Mouse (Mus musculus): ENCODE data around the gene Gbx2. TPM values are rescaled to one million over a fixed set of nuclear protein-coding genes. Genes with fewer than 3 reads are reported as not detected.
A peak's percentile ranks its signal among the peaks of the same experiment; 100 is the strongest.

The Gbx2 gene
- polyA plus RNA-seq, 1 experiment from 2014 or later = 0.18 TPM

- Histone ChIP-seq H3K27ac (ENCODE audit: poor library complexity, severe bottlenecking) (no peak overlapping the region), H3K4me2 (peak overlapping the region; percentile 72), H3K9ac (no peak overlapping the region), H3K4me3 (peak overlapping the region; percentile 47), H3K27me3 (replicated peaks) (peaks cover 100% of the 10 kb centered on the region), H3K36me3 (no peaks in the 10 kb centered on the region), H3K4me1 (replicated peaks) (peaks cover 63% of the 10 kb centered on the region), H3K9me3 (replicated peaks) (no peaks in the 10 kb centered on the region; the same call in 1 of the 2 replicates)
- 13% methylated on average over 9 of the region's 9 CpGs for WGBS
- no peak for ATAC-seq (ENCODE audit: insufficient number of reproducible peaks, low FRiP score)
Observed at GRCm38 (mm10) chr1:89926583-89927060, 4.4 kb downstream of the Gbx2 start.

GRCm38 (mm10) chr1:89925501-89926190, 5.3 kb downstream of the Gbx2 start:
- Histone ChIP-seq H3K4me2 (no peak overlapping the region), H3K9ac (no peak overlapping the region), H3K9me3 (replicated peaks) (no peaks in the 10 kb centered on the region; the same call in 1 of the 2 replicates), H3K36me3 (no peaks in the 10 kb centered on the region), H3K27me3 (replicated peaks) (peaks cover 100% of the 10 kb centered on the region), H3K27ac (ENCODE audit: poor library complexity, severe bottlenecking) (no peak overlapping the region), H3K4me3 (no peak overlapping the region), H3K4me1 (replicated peaks) (peaks cover 53% of the 10 kb centered on the region)
- 20% methylated on average over 12 of the region's 12 CpGs for WGBS
- ATAC-seq (ENCODE audit: insufficient number of reproducible peaks, low FRiP score) = no peak

- Histone ChIP-seq H3K4me3 (peak overlapping the region; percentile 31; the same call in 1 of the 2 replicates), H3K27me3 (replicated peaks) (peaks cover 100% of the 10 kb centered on the region), H3K4me2 (peak overlapping the region; percentile 60), H3K9me3 (replicated peaks) (peaks cover 4% of the 10 kb centered on the region), H3K4me1 (replicated peaks) (peaks cover 37% of the 10 kb centered on the region), H3K27ac (ENCODE audit: poor library complexity, severe bottlenecking) (no peak overlapping the region), H3K9ac (no peak overlapping the region), H3K36me3 (no peaks in the 10 kb centered on the region)
- ATAC-seq (ENCODE audit: insufficient number of reproducible peaks, low FRiP score) = no peak
- 9% methylated on average over 14 of the region's 14 CpGs for WGBS
Observed at GRCm38 (mm10) chr1:89923642-89924020, 7.3 kb downstream of the Gbx2 start.

GRCm38 (mm10) chr1:89922883-89923641, 7.9 kb downstream of the Gbx2 start:
- H3K27me3 ChIP-seq (replicated peaks) = peaks cover 100% of the 10 kb centered on the region
- peak overlapping the region; percentile 60 for H3K4me2 ChIP-seq
- ATAC-seq (ENCODE audit: insufficient number of reproducible peaks, low FRiP score) = no peak
- peaks cover 34% of the 10 kb centered on the region for H3K4me1 ChIP-seq (replicated peaks)
- H3K9ac ChIP-seq = no peak overlapping the region
- H3K27ac ChIP-seq (ENCODE audit: poor library complexity, severe bottlenecking) = no peak overlapping the region
- H3K9me3 ChIP-seq (replicated peaks) = peaks cover 6% of the 10 kb centered on the region
- H3K36me3 ChIP-seq = no peaks in the 10 kb centered on the region
- peak overlapping the region; percentile 31 for H3K4me3 ChIP-seq
- WGBS = under 1% methylated on average over 40 of the region's 41 CpGs

GRCm38 (mm10) chr1:89922282-89922681, 8.7 kb downstream of the Gbx2 start:
- H3K4me3 ChIP-seq = peak overlapping the region; percentile 31; the same call in 1 of the 2 replicates
- peaks cover 100% of the 10 kb centered on the region for H3K27me3 ChIP-seq (replicated peaks)
- H3K9ac ChIP-seq = no peak overlapping the region
- H3K36me3 ChIP-seq = no peaks in the 10 kb centered on the region
- H3K9me3 ChIP-seq (replicated peaks) = peaks cover 6% of the 10 kb centered on the region
- peaks cover 30% of the 10 kb centered on the region for H3K4me1 ChIP-seq (replicated peaks)
- no peak for ATAC-seq (ENCODE audit: insufficient number of reproducible peaks, low FRiP score)
- H3K4me2 ChIP-seq = peak overlapping the region; percentile 60
- H3K27ac ChIP-seq (ENCODE audit: poor library complexity, severe bottlenecking) = no peak overlapping the region
- under 1% methylated on average over 7 of the region's 7 CpGs for WGBS

GRCm38 (mm10) chr1:89921806-89922205, 9.2 kb downstream of the Gbx2 start:
- H3K4me3 ChIP-seq = peak overlapping the region; percentile 6; the same call in 1 of the 2 replicates
- ATAC-seq (ENCODE audit: insufficient number of reproducible peaks, low FRiP score) = no peak
- peaks cover 100% of the 10 kb centered on the region for H3K27me3 ChIP-seq (replicated peaks)
- no peaks in the 10 kb centered on the region for H3K36me3 ChIP-seq
- H3K4me2 ChIP-seq = peak overlapping the region; percentile 60
- peaks cover 25% of the 10 kb centered on the region for H3K4me1 ChIP-seq (replicated peaks)
- H3K9ac ChIP-seq = no peak overlapping the region
- no peak overlapping the region for H3K27ac ChIP-seq (ENCODE audit: poor library complexity, severe bottlenecking)
- H3K9me3 ChIP-seq (replicated peaks) = peaks cover 6% of the 10 kb centered on the region
- 5% methylated on average over 10 of the region's 10 CpGs for WGBS

- Histone ChIP-seq H3K4me1 (replicated peaks) (peaks cover 22% of the 10 kb centered on the region), H3K9ac (no peak overlapping the region), H3K4me2 (no peak overlapping the region), H3K27ac (ENCODE audit: poor library complexity, severe bottlenecking) (no peak overlapping the region), H3K36me3 (no peaks in the 10 kb centered on the region), H3K27me3 (replicated peaks) (peaks cover 78% of the 10 kb centered on the region), H3K9me3 (replicated peaks) (peaks cover 6% of the 10 kb centered on the region), H3K4me3 (no peak overlapping the region)
- no peak for ATAC-seq (ENCODE audit: insufficient number of reproducible peaks, low FRiP score)
- 79% methylated on average over 6 of the region's 6 CpGs for WGBS
Observed at GRCm38 (mm10) chr1:89919206-89919605, 11.8 kb downstream of the Gbx2 start.

GRCm38 (mm10) chr1:89918111-89918510, 12.9 kb downstream of the Gbx2 start:
- no peak for ATAC-seq (ENCODE audit: insufficient number of reproducible peaks, low FRiP score)
- Histone ChIP-seq H3K27ac (ENCODE audit: poor library complexity, severe bottlenecking) (no peak overlapping the region), H3K4me2 (no peak overlapping the region), H3K9ac (no peak overlapping the region), H3K27me3 (replicated peaks) (peaks cover 69% of the 10 kb centered on the region), H3K9me3 (replicated peaks) (peaks cover 6% of the 10 kb centered on the region), H3K4me1 (replicated peaks) (peaks cover 14% of the 10 kb centered on the region), H3K4me3 (no peak overlapping the region), H3K36me3 (no peaks in the 10 kb centered on the region)
- WGBS = 23% methylated on average over 18 of the region's 18 CpGs

- ATAC-seq (ENCODE audit: insufficient number of reproducible peaks, low FRiP score) = no peak
- Histone ChIP-seq H3K9ac (no peak overlapping the region), H3K4me3 (no peak overlapping the region), H3K36me3 (no peaks in the 10 kb centered on the region), H3K9me3 (replicated peaks) (peaks cover 2% of the 10 kb centered on the region), H3K27ac (ENCODE audit: poor library complexity, severe bottlenecking) (no peak overlapping the region), H3K4me2 (no peak overlapping the region), H3K4me1 (replicated peaks) (no peaks in the 10 kb centered on the region), H3K27me3 (replicated peaks) (peaks cover 39% of the 10 kb centered on the region)
- 71% methylated on average over 4 of the region's 4 CpGs for WGBS
Observed at GRCm38 (mm10) chr1:89913611-89914010, 17.4 kb downstream of the Gbx2 start.

- WGBS = 60% methylated on average over 5 of the region's 5 CpGs
- Histone ChIP-seq H3K4me2 (no peak overlapping the region), H3K9ac (no peak overlapping the region), H3K27ac (ENCODE audit: poor library complexity, severe bottlenecking) (no peak overlapping the region), H3K4me3 (no peak overlapping the region), H3K4me1 (replicated peaks) (no peaks in the 10 kb centered on the region), H3K27me3 (replicated peaks) (peaks cover 27% of the 10 kb centered on the region), H3K9me3 (replicated peaks) (no peaks in the 10 kb centered on the region), H3K36me3 (no peaks in the 10 kb centered on the region)
- ATAC-seq (ENCODE audit: insufficient number of reproducible peaks, low FRiP score) = no peak
Observed at GRCm38 (mm10) chr1:89912392-89912791, 18.6 kb downstream of the Gbx2 start.

- Histone ChIP-seq H3K4me3 (no peak overlapping the region), H3K4me1 (replicated peaks) (no peaks in the 10 kb centered on the region), H3K9me3 (replicated peaks) (peaks cover 6% of the 10 kb centered on the region), H3K27ac (ENCODE audit: poor library complexity, severe bottlenecking) (no peak overlapping the region), H3K27me3 (replicated peaks) (peaks cover 17% of the 10 kb centered on the region), H3K36me3 (no peaks in the 10 kb centered on the region), H3K9ac (no peak overlapping the region), H3K4me2 (no peak overlapping the region)
- WGBS = 84% methylated on average over 8 of the region's 8 CpGs
- no peak for ATAC-seq (ENCODE audit: insufficient number of reproducible peaks, low FRiP score)
Observed at GRCm38 (mm10) chr1:89909796-89910195, 21.2 kb downstream of the Gbx2 start.

Measured in heart, embryonic 12.5 days (tissue).